Mouse (Mus musculus) layer of hippocampus, postnatal 10 days (tissue): ENCODE measurements at regions not wholly inside any gene's neighbourhood (a gene's known extent, or its start where the extent isn't known, plus 50 kb on each side); places are given as distances from the start of the nearest gene placed in this dataset.

Experiments
- DNase-seq, 2 experiments: peaks; one replicate each; pipeline ENCODE4 v3.0.0; 2021; ENCODE audit warnings: low spot score in 2 of 2

- no peak for DNase-seq
Measured at GRCm38 (mm10) chr10:6053207-6053606, 131.0 kb upstream of the Rgs17 start.

GRCm38 (mm10) chr10:6043358-6043757 is 121.2 kb upstream of the Rgs17 start:
- no peak for DNase-seq

GRCm38 (mm10) chr10:6039771-6040170 is 117.6 kb upstream of the Rgs17 start:
- no peak for DNase-seq

- DNase-seq: peak; percentile 82 to 87
Measured at GRCm38 (mm10) chr10:6035792-6036487, 113.7 kb upstream of the Rgs17 start.

GRCm38 (mm10) chr10:6032469-6032868 is 110.3 kb upstream of the Rgs17 start:
- no peak for DNase-seq

- no peak for DNase-seq
Measured at GRCm38 (mm10) chr10:6027551-6027950, 105.4 kb upstream of the Rgs17 start.

- no peak for DNase-seq
Measured at GRCm38 (mm10) chr10:6026317-6026716, 104.1 kb upstream of the Rgs17 start.

GRCm38 (mm10) chr10:6022609-6023283 is 100.5 kb upstream of the Rgs17 start:
- DNase-seq: no peak

- no peak for DNase-seq
Measured at GRCm38 (mm10) chr10:6020944-6021684, 98.9 kb upstream of the Rgs17 start.

- no peak for DNase-seq
Measured at GRCm38 (mm10) chr10:6013743-6014142, 91.5 kb upstream of the Rgs17 start.

- no peak for DNase-seq
Measured at GRCm38 (mm10) chr10:6011541-6011940, 89.3 kb upstream of the Rgs17 start.

- no peak for DNase-seq
Measured at GRCm38 (mm10) chr10:6011029-6011428, 88.8 kb upstream of the Rgs17 start.

- no peak for DNase-seq
Measured at GRCm38 (mm10) chr10:6007238-6007972, 85.2 kb upstream of the Rgs17 start.

- DNase-seq: no peak
Measured at GRCm38 (mm10) chr10:5981433-5981832, 59.2 kb upstream of the Rgs17 start.

GRCm38 (mm10) chr10:5978534-5978933 is 56.3 kb upstream of the Rgs17 start:
- DNase-seq: no peak
